Mouse (Mus musculus) spleen, adult 2 months (tissue): ENCODE measurements around the gene Ssu72.

Experiments
- CTCF ChIP-seq: fragments of 200-500 bp; IDR thresholded peaks from 2 replicates; pipeline ENCODE4 v1.5.1; 2011; ENCODE audit warnings: mild to moderate bottlenecking, inconsistent platforms; ENCODE audit not compliant: insufficient read depth, insufficient read length, insufficient replicate concordance; ENCODE audit errors: extremely low read depth
- POLR2A ChIP-seq: fragments of 200-500 bp; IDR thresholded peaks from 2 replicates; pipeline ENCODE4 v1.6.1; 2011; ENCODE audit warnings: low read depth, low read length, inconsistent platforms

DNA sequence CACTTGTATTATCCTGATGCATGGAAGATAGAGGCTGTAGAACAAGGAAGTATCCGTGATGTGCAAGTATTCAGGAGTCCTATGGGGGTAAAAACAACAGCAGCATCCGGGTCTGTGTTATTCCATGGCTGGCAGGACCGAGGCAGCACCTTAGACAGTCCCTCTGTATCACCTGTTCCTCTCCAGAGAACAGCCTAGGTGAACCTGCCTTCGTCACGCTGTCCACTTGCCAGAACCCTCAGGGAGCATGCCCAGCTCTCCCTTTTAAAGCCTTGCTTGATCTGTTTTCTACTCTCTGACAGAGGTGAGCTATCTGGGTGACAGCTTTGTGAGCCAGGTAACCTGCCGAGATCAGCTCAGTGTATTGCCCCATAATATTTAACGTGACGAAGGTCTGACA lies 39.9 kb downstream of the Ssu72 start:
- TF ChIP-seq POLR2A (no peak), CTCF (no peak)
